Mouse (Mus musculus) heart, embryonic 11.5 days (tissue): ENCODE results near the gene Olfr789. TPM values are rescaled to one million over a fixed set of nuclear protein-coding genes. Genes with fewer than 3 reads are reported as not detected.

Experiments
- polyA plus RNA-seq: library from polyadenylated mRNA; unstranded; fragments of >200 nt; fragmentation: Nextera tagmentation; extraction: Ambion mirVana; gene quantifications from 2 replicates; pipeline ENCODE4 v1.2.1, GENCODE M21; 2014

Olfr789 gene
- polyA plus RNA-seq, 1 experiment from 2014 or later = not detected

Other genes with a start within 250 kb of the Olfr789 start
- gene Olfr774, start 248.5 kb upstream of the Olfr789 start, polyA plus RNA-seq = not detected in 2 replicates
- not detected in 2 replicates for gene Olfr775, start 236.3 kb upstream of the Olfr789 start, polyA plus RNA-seq
- not detected in 2 replicates for gene Olfr776, start 225.6 kb upstream of the Olfr789 start, polyA plus RNA-seq
- gene Olfr777, start 213.3 kb upstream of the Olfr789 start, polyA plus RNA-seq = not detected in 2 replicates
- gene Olfr780, start 166.6 kb upstream of the Olfr789 start, polyA plus RNA-seq = not detected in 2 replicates
- not detected in 2 replicates for gene Olfr781, start 155.9 kb upstream of the Olfr789 start, polyA plus RNA-seq
- gene Olfr782, start 135.9 kb upstream of the Olfr789 start, polyA plus RNA-seq = not detected in 2 replicates
- not detected in 2 replicates for gene Olfr784, start 100.7 kb upstream of the Olfr789 start, polyA plus RNA-seq
- not detected in 2 replicates for gene Olfr785, start 79.3 kb upstream of the Olfr789 start, polyA plus RNA-seq
- not detected in 2 replicates for gene Olfr786, start 57.4 kb upstream of the Olfr789 start, polyA plus RNA-seq
- gene Olfr787, start 22.9 kb upstream of the Olfr789 start, polyA plus RNA-seq = not detected in 2 replicates
- not detected in 2 replicates for gene Olfr788, start 13.8 kb upstream of the Olfr789 start, polyA plus RNA-seq
- not detected in 2 replicates for gene Olfr790, start 13.7 kb downstream of the Olfr789 start, polyA plus RNA-seq
- not detected in 2 replicates for gene Olfr791, start 37.0 kb downstream of the Olfr789 start, polyA plus RNA-seq
- gene Olfr792, start 54.4 kb downstream of the Olfr789 start, polyA plus RNA-seq = not detected in 2 replicates
- gene Olfr794, start 82.9 kb downstream of the Olfr789 start, polyA plus RNA-seq = not detected in 2 replicates
- gene Olfr796, start 127.8 kb downstream of the Olfr789 start, polyA plus RNA-seq = not detected in 2 replicates
- not detected in 2 replicates for gene Olfr798, start 143.2 kb downstream of the Olfr789 start, polyA plus RNA-seq
- gene Olfr799, start 152.7 kb downstream of the Olfr789 start, polyA plus RNA-seq = not detected in 2 replicates
- gene Olfr800, start 172.9 kb downstream of the Olfr789 start, polyA plus RNA-seq = not detected in 2 replicates
- not detected in 2 replicates for gene Olfr801, start 189.1 kb downstream of the Olfr789 start, polyA plus RNA-seq
- 0.03 TPM in 1 of 2 replicates, not detected in the other for gene Olfr802, start 203.4 kb downstream of the Olfr789 start, polyA plus RNA-seq
- not detected in 2 replicates for gene Olfr803, start 209.5 kb downstream of the Olfr789 start, polyA plus RNA-seq
- not detected in 2 replicates for gene Olfr804, start 218.5 kb downstream of the Olfr789 start, polyA plus RNA-seq
- not detected in 2 replicates for gene Olfr805, start 244.6 kb downstream of the Olfr789 start, polyA plus RNA-seq